Mouse (Mus musculus) bone marrow macrophage, adult 2 months (primary cell): ENCODE measurements at regions not wholly inside any gene's neighbourhood (a gene's known extent, or its start where the extent isn't known, plus 50 kb on each side); places are given as distances from the start of the nearest gene placed in this dataset.

ENCODE experiments used
- CTCF ChIP-seq: IDR thresholded peaks from 2 replicates; pipeline ENCODE4 v1.5.1; 2012; ENCODE audit warnings: low read depth, mild to moderate bottlenecking, low read length, moderate library complexity
- POLR2A ChIP-seq: IDR thresholded peaks from 2 replicates; pipeline ENCODE4 v1.6.1; 2012; ENCODE audit warnings: mild to moderate bottlenecking, low read depth, low read length, borderline replicate concordance

DNA sequence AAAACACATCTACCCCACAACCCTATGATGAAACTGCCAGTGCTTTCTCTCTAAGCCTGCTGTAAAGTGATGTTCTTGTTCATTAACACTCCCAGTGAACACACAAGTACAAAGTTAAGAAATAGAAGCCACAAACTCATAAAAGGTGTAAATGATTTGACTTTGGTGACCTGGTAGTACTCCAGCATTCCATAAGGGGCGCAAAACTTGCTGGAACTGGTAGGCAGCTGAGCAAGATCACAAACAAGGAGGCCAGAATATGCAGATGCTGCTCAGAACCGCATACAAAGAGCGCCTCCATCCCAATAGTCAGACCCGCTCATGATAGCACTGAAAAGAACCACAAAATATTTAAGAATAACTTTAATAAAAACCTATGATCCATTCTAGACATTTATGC is 561.6 kb upstream of the Mgmt start:
- TF ChIP-seq CTCF (no peak), POLR2A (no peak)
